Mouse (Mus musculus) lung, embryonic 14.5 days (tissue): ENCODE results near the gene Gm11397. TPM values are rescaled to one million over a fixed set of nuclear protein-coding genes. Genes with fewer than 3 reads are reported as not detected.
"Not testable (repeated sequence)": the region's sequence is repeated elsewhere in the genome, so short reads cannot be mapped to it uniquely, and the experiment has no call there.

Experiments
- ATAC-seq: fragments of 200-750 bp; cut with Nextera tagmentation; 2 replicates; pipeline ENCODE4 v1.8.0; 2017; ENCODE audit warnings: mild to moderate bottlenecking, moderate TSS enrichment, moderate library complexity; ENCODE audit not compliant: insufficient read depth
- DNase-seq: peaks from one replicate; pipeline ENCODE4 v3.0.0-alpha.2; 2015
- H3K27ac ChIP-seq: fragments of 300-500 bp; sonication (generic); 2 replicates; pipeline ENCODE4 v1.5.1; 2014; ENCODE audit warnings: low read depth, mild to moderate bottlenecking, moderate library complexity
- H3K27me3 ChIP-seq: fragments of 300-500 bp; sonication (generic); 2 replicates; pipeline ENCODE4 v1.6.1; 2014; ENCODE audit warnings: low read length, control low read depth; ENCODE audit not compliant: insufficient read depth
- H3K36me3 ChIP-seq: fragments of 300-500 bp; sonication (generic); 2 replicates; pipeline ENCODE4 v1.6.1; 2014; ENCODE audit warnings: control low read depth; ENCODE audit not compliant: insufficient read depth
- H3K4me1 ChIP-seq: fragments of 300-500 bp; sonication (generic); 2 replicates; pipeline ENCODE4 v1.6.1; 2014; ENCODE audit warnings: antibody characterized with exemption, control low read depth; ENCODE audit not compliant: insufficient read depth
- H3K4me2 ChIP-seq: fragments of 300-500 bp; sonication (generic); 2 replicates; pipeline ENCODE4 v1.6.1; 2014; ENCODE audit warnings: mild to moderate bottlenecking
- H3K4me3 ChIP-seq: fragments of 300-500 bp; sonication (generic); 2 replicates; pipeline ENCODE4 v1.5.1; 2014; ENCODE audit warnings: low read depth, low read length
- H3K9ac ChIP-seq: fragments of 300-500 bp; sonication (generic); 2 replicates; pipeline ENCODE4 v1.6.1; 2014
- H3K9me3 ChIP-seq: fragments of 300-500 bp; sonication (generic); 2 replicates; pipeline ENCODE4 v1.6.1; 2016; ENCODE audit warnings: low read depth, low read length, control low read depth
- WGBS: fragments of 180-500 bp; shearing (Covaris S2); extraction: QIAGEN DNeasy Blood & Tissue Kit; methylation state at CpG from one replicate; pipeline ENCODE4 v1.1.7; 2014; 5-methylcytosine and 5-hydroxymethylcytosine counted together
- polyA plus RNA-seq: library from polyadenylated mRNA; unstranded; fragments of >200 nt; fragmentation: Nextera tagmentation; extraction: Ambion mirVana; gene quantifications from 2 replicates; pipeline ENCODE4 v1.2.1, GENCODE M21; 2014

Gene Gm11397
- polyA plus RNA-seq = not detected in 2 replicates

GRCm38 (mm10) chr13:33395461-33395860 lies at the start of gene Gm11397:
Gm11397 (plus strand) TSS chr13:33395761.
- ATAC-seq, H3K4me3 ChIP-seq, H3K9me3 ChIP-seq, H3K27me3 ChIP-seq, H3K9ac ChIP-seq, H3K27ac ChIP-seq, DNase-seq, H3K4me2 ChIP-seq, H3K36me3 ChIP-seq, H3K4me1 ChIP-seq: not testable (repeated sequence)
- 76% methylated on average over 2 of the region's 2 CpGs for WGBS

GRCm38 (mm10) chr13:33356666-33357065 lies 38.9 kb upstream of the Gm11397 start:
- WGBS = no CpG with 5 or more reads among the region's 1 CpGs
- not testable (repeated sequence) for H3K4me1 ChIP-seq, H3K9ac ChIP-seq, DNase-seq, H3K4me3 ChIP-seq, H3K4me2 ChIP-seq, H3K27me3 ChIP-seq, H3K9me3 ChIP-seq, H3K36me3 ChIP-seq, ATAC-seq, H3K27ac ChIP-seq

GRCm38 (mm10) chr13:33432714-33433113 lies 37.2 kb downstream of the Gm11397 start:
- not testable (repeated sequence) for H3K4me1 ChIP-seq, H3K4me2 ChIP-seq, ATAC-seq, H3K27ac ChIP-seq, H3K36me3 ChIP-seq, H3K27me3 ChIP-seq, H3K9ac ChIP-seq, H3K4me3 ChIP-seq, DNase-seq, H3K9me3 ChIP-seq

Other genes starting within 250 kb of the Gm11397 start
- gene Serpinb9c, start 236.0 kb upstream of the Gm11397 start, polyA plus RNA-seq = not detected in 2 replicates
- gene Serpinb9d, start 202.8 kb upstream of the Gm11397 start, polyA plus RNA-seq = not detected in 2 replicates
- not detected in 2 replicates for gene Serpinb9e, start 146.1 kb upstream of the Gm11397 start, polyA plus RNA-seq
- not detected in 2 replicates for gene Serpinb9f, start 71.7 kb upstream of the Gm11397 start, polyA plus RNA-seq
- not detected in 2 replicates for gene Serpinb9g, start 89.0 kb downstream of the Gm11397 start, polyA plus RNA-seq